Mouse (Mus musculus): Measurements from ENCODE around the gene Cd320. TPM values are rescaled to one million over a fixed set of nuclear protein-coding genes. Genes with fewer than 3 reads are reported as not detected.

Gene Cd320
- polyA plus RNA-seq, 1 experiment: 11.6 TPM

Other genes starting within 250 kb of the Cd320 start
- 69.8 and 83.5 TPM in 2 replicates for gene Zfp414, start 214.0 kb upstream of the Cd320 start, polyA plus RNA-seq (2012; rRNA removed)
- 3.1 and 4.5 TPM in 2 replicates for gene Pram1, start 205.0 kb upstream of the Cd320 start, polyA plus RNA-seq (2012; rRNA removed)
- gene Hnrnpm, start 156.2 kb upstream of the Cd320 start, polyA plus RNA-seq (2012; rRNA removed): 87.3 and 103 TPM in 2 replicates
- gene March2, start 124.4 kb upstream of the Cd320 start, polyA plus RNA-seq (2012; rRNA removed): 194 and 290 TPM in 2 replicates
- 225 and 270 TPM in 2 replicates for gene Rab11b, start 82.6 kb upstream of the Cd320 start, polyA plus RNA-seq (2012; rRNA removed)
- 15.6 and 21.5 TPM in 2 replicates for gene Angptl4, start 61.3 kb upstream of the Cd320 start, polyA plus RNA-seq (2012; rRNA removed)
- gene Kank3, start 32.6 kb upstream of the Cd320 start, polyA plus RNA-seq (2012; rRNA removed): 56.8 and 74.6 TPM in 2 replicates
- gene Rps28, start 18.5 kb upstream of the Cd320 start, polyA plus RNA-seq (2012; rRNA removed): 746 and 860 TPM in 2 replicates
- 158 and 201 TPM in 2 replicates for gene Ndufa7, start 18.5 kb upstream of the Cd320 start, polyA plus RNA-seq (2012; rRNA removed)
- gene Gm7029, start 30.7 kb downstream of the Cd320 start, polyA plus RNA-seq (2012; rRNA removed): 3.2 and 9.3 TPM in 2 replicates
- 11.5 and 15.3 TPM in 2 replicates for gene Kifc1, start 47.6 kb downstream of the Cd320 start, polyA plus RNA-seq (2012; rRNA removed)
- gene Platr17, start 62.0 kb downstream of the Cd320 start, polyA plus RNA-seq (2012; rRNA removed): 0.47 and 0.68 TPM in 2 replicates
- gene Daxx, start 66.3 kb downstream of the Cd320 start, polyA plus RNA-seq (2012; rRNA removed): 56.8 and 65.6 TPM in 2 replicates
- gene Tapbp, start 72.8 kb downstream of the Cd320 start, polyA plus RNA-seq (2012; rRNA removed): 188 and 240 TPM in 2 replicates
- gene Zbtb22, start 72.8 kb downstream of the Cd320 start, polyA plus RNA-seq (2012; rRNA removed): 62.9 and 122 TPM in 2 replicates
- gene Rgl2, start 86.5 kb downstream of the Cd320 start, polyA plus RNA-seq (2012; rRNA removed): 234 and 301 TPM in 2 replicates
- 13.8 and 16.0 TPM in 2 replicates for gene Pfdn6, start 97.3 kb downstream of the Cd320 start, polyA plus RNA-seq (2012; rRNA removed)
- 20.5 and 26.7 TPM in 2 replicates for gene Wdr46, start 97.6 kb downstream of the Cd320 start, polyA plus RNA-seq (2012; rRNA removed)
- gene B3galt4, start 108.4 kb downstream of the Cd320 start, polyA plus RNA-seq (2012; rRNA removed): 18.9 and 20.6 TPM in 2 replicates
- 58.0 and 73.2 TPM in 2 replicates for gene Vps52, start 112.7 kb downstream of the Cd320 start, polyA plus RNA-seq (2012; rRNA removed)
- 476 and 550 TPM in 2 replicates for gene Rps18, start 112.9 kb downstream of the Cd320 start, polyA plus RNA-seq (2012; rRNA removed)
- gene H2-K1, start 157.3 kb downstream of the Cd320 start, polyA plus RNA-seq (2012; rRNA removed): 5,070 and 5,425 TPM in 2 replicates
- gene Ring1, start 181.6 kb downstream of the Cd320 start, polyA plus RNA-seq (2012; rRNA removed): 52.0 and 61.3 TPM in 2 replicates
- gene H2-Ke6, start 185.0 kb downstream of the Cd320 start, polyA plus RNA-seq (2012; rRNA removed): 122 and 202 TPM in 2 replicates
- 86.8 and 99.4 TPM in 2 replicates for gene Slc39a7, start 188.6 kb downstream of the Cd320 start, polyA plus RNA-seq (2012; rRNA removed)
- 76.9 and 99.7 TPM in 2 replicates for gene Rxrb, start 188.7 kb downstream of the Cd320 start, polyA plus RNA-seq (2012; rRNA removed)
- 4.7 and 6.4 TPM in 2 replicates for gene Col11a2, start 196.3 kb downstream of the Cd320 start, polyA plus RNA-seq (2012; rRNA removed)
- 228 and 326 TPM in 2 replicates for gene H2-Oa, start 249.2 kb downstream of the Cd320 start, polyA plus RNA-seq (2012; rRNA removed)